Mouse (Mus musculus) urinary bladder, postnatal 4 days (tissue): Measurements from ENCODE around the gene Thsd4.
"Not testable (repeated sequence)": the region's sequence is repeated elsewhere in the genome, so short reads cannot be mapped to it uniquely, and the experiment has no call there.

Experiments
- DNase-seq, 2 experiments: peaks; one replicate each; pipeline ENCODE4 v3.0.0; 2021 to 2022; ENCODE audit warnings: low spot score in 2 of 2

Gene Thsd4

DNA sequence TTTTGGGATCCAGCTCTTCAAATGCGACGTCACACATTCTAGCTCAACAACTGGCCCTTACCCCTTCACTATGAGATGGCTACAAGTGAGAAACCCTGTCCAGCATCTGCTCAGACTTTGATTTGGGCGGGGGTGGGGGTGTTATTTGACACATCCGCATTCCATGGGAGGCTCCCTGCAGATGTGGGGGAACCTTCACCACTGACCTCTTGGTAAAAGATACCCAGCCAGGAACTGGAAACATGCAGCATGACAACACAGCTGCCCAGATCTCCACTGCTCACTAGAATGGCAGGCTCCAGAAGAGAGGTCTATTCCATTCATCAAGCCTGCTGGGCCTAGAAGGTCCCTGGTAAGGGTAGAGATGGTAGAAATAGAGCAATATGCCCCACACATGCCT is 213.7 kb downstream of the Thsd4 start:
- DNase-seq, result no peak

DNA sequence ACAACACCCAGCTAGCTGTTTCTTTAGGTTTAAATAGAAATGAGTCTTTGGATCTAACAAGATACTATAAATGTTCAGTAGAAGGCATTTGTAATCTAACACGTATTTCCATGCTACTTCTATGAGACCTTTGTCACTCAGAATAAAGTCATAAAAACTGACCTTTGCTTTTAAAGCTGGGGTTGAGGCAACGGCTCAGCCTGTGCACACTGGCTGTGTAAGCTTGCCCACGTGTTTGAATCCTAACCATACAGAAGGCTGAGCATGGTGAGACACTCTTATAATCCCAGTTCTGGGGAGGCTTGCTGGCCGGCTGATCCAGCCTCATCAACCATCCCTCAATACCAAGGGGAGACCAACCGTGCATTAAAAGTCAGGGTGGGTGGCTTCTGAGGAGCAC is 214.4 kb downstream of the Thsd4 start:
- DNase-seq, result no peak

DNA sequence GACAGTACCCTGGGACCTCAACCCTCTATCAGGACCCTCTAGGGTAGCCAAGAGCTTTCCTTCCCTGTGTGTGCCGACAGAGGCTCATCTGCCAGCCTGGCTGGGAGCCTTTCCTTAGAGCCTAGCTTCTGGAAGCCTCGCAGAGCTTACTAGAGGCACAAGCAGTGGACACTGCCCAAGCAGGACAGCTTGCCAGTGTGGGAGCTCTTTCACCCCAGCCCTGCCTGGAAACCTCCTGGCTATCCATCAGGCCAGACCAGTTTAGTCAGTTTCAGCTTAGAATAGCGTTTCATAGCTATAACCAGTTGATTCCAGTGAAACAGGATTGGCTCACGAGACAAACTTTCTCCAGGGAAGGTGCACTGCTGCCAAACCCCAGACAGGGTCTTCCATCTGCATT is 215.6 kb downstream of the Thsd4 start:
- DNase-seq, result no peak

DNA sequence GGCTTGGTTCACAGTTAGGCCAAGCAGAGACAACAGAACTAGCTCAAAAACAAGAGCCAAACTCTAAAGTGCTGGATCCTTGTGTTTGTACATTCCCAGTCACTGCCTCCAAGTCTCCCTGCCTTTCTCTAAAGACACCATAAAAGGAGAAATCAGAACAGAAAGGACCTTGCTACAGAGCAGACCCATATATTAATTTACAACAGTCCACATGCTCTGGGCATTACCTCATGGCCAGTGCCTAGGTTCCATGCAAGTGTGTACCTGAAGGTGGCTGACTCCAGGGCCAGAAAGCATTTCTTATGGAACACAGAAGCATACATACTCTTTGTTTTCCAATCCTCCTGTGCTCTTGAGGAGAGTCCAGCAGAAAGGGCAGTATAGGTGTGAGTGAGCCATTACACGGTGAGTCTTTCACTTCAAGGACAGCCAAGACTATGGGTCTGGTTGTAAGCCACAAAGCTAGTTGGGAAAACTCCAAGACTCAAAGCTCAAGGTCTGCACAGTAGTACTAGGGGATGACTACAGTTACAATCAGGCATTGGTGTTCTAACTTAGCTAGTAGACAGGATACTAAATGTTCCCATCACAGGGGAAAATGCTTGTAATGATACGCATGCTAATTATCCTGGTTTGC is 216.5 kb downstream of the Thsd4 start:
- no peak for DNase-seq

DNA sequence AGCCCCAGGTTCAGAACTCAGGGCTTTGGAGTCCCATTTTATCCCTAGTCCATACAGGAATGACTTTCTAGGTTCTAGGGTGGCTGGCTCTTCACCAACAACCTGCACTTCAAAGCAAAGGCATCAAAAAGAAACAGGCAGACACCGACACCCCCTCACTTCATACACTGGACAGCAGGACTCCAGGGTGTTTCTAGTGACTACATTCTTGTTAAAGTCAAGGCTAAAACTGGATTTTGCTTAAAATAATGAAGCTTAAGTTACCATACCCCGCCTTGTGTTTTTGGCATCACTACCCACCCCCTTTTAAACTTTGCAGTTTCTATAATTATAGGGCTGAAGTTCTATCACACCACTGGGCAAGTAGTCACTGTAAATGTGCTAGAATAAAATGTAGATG is 225.6 kb downstream of the Thsd4 start:
- DNase-seq, result no peak

DNA sequence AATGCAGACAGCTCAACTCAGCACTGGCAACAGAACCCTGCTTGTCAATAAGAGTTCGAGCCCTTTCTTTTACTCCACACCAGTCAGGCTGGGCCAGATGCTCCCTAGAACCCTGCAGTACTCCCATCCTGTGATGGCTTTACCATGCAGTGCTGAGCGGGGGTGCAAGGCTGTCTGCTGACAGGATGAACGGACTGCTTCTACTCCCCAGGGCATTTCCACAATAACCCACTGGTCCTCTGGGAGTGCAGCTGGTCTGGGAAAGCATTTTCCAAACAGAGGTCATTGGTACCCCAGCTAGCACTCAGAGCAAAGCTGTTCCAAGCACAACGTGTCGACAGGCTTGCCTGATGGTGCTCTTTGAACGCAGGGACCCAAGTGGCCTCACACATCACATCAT is 226.6 kb downstream of the Thsd4 start:
- no peak for DNase-seq

DNA sequence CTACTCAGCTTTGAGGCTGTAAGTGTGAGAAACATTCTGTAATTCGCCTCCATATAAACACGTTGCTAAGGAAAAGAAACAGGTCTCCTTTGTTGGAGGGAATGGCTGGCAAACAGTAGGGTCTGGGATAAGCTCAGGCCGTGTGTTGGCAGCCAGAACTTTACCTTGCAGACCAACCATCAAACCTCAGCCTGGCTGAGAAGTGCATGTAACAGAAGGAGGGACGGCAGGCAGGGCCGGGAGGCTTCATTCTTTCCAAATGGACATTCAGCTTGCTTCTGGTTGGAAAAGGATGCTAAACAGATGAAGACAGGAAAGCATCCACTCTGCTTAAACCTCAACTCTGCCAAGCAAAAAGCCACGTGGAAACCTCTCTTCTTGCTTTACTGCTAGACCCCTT is 228.7 kb downstream of the Thsd4 start:
- DNase-seq, result no peak

DNA sequence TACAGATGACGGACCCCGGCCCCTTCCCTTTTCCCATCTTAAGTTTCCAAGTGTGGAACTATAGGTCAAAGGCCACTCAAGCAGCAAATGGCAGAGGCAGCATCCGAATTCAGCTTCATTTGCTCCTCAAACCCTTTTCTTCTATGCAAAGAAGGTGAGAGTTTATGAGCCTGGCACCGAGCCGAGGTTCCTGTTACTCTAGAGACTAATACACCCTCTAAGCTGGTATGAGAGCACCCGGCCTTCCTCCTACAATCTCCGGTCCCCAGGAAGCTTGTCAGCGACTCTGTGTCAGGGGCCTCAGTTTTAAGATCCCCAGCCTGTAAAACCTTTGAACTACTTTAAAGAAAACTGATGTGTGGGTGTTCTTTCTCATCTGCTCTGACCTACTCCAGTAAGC is 231.1 kb downstream of the Thsd4 start:
- no peak for DNase-seq

DNA sequence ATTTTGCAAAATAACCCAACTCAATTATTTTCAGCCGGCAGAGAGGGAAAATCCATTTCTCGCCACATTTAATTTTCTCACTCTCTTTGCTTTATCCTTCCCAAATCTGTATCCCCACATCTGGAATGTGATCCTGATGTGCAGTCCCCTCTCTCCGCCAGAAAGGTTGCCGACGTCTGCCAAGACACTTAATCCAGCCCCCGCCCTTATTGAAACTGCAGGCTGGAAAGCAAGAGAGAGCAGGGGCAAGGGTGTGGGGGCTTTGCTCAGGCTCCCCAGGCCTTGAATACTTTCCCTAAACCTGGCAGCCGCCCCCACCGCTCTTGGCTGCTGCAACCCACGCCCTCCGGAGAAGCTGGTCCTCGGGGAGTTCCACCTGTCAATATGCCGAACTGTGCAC is 233.1 kb downstream of the Thsd4 start:
- DNase-seq, result no peak

DNA sequence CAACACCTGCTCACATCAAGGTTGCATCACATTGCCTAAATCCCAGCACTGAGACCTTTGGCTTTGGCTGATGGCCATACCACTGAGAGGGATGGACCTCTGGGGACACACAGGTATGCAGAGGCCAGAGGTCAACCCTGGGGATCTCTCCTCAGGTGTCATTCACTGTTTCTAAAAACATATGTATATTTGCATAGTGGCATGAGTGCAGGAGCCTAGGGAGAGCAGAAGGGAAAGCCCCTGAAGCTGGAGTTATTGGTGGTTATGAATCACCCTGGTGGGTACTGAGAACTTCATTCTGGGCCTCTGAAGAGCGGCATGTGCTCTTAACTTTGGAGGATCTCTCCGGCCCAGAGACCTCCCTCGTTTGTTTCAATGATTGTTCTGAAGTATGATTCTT is 235.5 kb downstream of the Thsd4 start:
- no peak for DNase-seq

DNA sequence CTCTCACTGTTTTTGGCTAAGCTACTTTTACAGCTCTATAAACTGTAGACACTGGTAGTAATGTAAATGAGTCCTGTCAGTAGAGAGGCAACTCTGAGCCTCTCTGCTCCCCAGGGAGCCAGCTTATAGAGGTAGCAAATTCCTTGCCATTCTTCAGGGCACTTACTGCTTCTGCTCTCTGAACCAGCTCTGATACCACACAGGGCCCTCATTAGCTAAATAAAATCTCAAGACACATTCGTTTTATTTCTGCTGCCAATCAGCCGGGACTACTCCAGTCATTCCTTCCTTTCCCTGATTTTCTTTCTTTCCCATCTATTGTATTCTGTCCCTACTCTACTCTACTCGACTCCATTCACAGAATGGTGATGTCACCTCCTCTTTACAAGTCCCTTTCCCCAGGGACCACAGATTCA is 236.8 kb downstream of the Thsd4 start:
- DNase-seq, result no peak

DNA sequence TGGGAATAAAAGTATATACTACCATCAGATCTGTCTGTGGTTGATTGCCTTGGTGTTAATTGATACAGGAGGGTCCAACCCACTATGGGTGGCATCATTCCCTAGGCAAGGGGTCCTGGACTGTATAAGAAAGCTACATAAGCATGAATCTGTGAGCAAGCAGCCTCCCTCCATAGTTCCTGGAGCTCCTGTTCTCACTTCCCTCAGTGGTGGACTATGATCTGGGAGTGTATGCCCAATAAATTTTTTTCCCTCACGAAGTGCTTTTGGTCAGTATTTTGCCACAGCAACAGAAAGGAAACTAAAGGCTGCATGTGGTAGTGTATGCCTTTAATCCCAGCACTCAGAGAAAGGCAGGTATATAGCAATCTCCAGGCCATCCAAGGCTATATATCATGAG is 237.5 kb downstream of the Thsd4 start:
- DNase-seq, result no peak

DNA sequence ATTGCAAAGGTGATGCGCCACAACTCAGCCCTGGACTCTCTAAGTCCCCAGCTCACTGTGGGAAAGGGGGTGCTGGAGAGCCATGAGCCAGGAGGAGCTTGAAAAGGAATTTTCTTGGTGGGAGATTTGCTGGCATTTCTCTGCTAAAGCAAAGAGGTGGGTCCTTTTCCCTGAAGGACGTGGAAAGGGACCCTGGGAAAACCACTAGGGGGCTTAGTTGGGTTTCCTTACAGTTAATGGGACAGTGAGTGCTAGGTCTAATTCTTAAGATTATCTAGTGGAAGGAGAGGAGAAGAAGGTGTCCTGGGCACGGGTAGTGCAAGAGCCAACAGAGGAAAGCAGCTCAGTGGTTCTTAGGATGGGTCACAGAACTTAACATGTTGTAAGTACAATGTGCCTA is 238.3 kb downstream of the Thsd4 start:
- no peak for DNase-seq

DNA sequence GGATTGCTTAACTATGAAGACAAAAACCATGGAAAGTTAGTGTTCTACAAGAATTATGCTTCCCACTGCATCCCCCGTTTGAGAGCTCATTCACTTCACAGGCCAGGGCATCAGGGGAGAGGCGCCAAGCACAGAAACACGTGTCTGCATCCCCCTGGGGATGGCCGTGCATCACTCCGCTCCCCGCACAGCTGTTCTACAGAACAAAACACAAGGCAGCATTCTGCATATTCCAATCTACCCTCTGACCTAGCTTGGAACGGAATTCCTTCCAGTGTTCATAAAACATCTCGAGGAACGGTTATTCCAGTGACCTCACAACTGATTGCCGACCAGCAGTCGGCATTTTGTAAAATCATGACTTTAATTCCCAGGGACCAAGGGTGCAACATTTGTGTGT is 240.6 kb downstream of the Thsd4 start:
- peak in 1 of 2 experiments; percentile 51 for DNase-seq

DNA sequence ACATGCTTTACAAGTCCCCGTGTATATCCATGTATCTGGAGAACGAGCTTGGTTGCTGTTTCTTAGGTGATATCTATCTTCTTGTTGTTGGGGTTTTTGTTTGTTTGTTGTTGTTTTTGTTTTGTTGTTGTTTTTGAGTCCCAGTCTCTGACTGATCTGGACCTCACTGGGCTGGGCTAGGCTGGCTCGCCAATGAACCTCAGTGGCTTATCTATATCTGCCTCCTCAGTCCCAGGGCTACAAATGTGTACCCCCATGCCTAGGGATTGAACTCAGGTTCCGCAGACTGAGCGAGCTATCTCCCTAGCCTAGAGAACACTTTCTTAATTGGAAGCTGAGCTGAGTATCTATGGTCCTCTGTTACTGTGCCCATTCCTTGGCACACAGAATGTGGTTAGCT is 241.1 kb downstream of the Thsd4 start:
- no peak for DNase-seq

DNA sequence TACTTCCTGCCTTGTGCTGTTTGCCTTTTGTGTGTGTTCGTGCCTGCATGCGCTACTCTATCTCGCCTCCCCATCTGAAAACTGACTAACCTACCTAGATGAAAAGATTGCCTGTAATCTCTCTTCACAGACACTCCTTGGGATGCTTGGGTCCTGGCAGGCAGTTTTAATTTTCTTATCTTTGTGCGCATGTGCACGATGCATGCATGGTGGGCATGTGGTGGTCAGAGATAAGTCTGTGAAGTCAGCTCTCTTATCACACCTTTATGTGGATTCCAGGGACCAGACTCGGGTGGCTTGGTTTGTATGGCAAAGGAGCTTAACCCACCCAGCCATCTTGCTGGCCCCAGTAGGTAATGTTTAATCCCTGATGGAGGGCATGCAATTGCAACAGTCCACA is 242.3 kb downstream of the Thsd4 start:
- no peak for DNase-seq

DNA sequence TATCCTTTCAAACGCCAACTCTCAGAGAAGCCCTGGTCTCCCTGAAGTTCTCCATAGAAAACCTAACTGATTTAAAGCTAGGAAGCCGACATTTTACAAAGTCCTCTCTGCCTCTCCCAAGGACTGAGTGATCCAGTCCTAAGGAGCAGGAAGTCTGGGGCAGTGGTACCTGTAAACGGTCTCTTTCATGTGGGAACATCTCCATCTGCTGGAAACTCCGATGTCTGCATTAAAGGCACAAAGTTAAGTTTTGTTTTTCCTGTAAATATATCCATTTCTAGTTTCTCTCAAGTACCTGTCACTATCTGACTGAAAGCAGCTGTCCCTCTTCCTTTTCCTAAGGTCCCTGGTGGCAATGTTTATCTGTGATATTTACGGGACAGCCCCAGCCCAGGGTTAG is 245.5 kb downstream of the Thsd4 start:
- DNase-seq, result no peak

DNA sequence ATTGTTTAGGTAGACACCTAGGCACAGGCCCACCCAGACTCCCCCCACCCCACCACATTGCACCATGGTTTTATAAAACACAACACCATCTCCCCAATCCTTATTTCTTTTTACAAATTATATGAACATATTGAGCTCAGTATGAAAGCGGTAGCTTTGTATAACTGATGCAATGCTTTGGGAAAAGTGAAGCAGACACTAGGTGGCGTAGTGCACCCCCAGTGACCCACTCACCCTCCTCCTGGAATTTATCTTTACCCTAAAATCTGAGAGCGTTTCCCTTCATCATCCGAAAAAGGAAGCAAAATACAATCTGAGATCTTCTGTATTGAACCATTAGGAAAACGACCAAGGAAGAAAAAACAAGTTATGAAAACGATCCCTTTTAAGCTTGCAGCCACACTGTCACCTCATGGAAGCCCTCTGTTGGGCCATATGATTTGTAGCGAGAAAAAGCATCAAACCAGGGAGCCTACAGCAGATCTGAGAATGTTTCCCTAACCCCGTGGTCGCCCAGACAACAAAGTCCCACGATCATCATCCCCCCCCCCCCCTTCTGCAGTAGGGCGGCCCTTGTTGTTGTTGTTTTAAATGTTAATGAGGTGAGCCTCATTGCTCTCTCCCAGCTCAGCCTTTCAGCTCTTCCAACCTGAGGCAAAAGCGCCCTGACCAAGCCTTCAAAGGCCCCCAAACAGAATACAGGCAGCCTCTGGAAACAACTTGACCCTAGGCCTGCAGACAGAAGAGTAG is 246.3 kb downstream of the Thsd4 start:
- no peak for DNase-seq

DNA sequence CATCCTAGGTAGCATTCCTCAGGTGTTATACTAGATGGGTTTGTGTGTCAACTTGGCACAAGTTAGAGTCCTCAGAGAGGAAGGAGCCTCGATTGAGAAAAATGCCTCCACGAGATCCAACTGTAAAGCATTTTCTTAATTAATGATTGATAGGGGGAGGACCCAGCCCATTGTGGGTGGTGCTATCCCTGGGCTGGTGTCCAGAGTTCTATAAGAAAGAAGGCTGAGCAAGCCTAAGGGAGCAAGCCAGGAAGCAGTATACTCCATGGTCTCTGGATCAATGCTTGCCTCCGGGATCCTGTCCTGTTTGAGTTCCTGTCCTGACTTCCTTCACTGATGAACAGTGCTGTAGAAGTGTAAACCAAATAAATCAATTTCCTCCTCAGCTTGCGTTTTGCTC is 247.3 kb downstream of the Thsd4 start:
- DNase-seq, result no peak

DNA sequence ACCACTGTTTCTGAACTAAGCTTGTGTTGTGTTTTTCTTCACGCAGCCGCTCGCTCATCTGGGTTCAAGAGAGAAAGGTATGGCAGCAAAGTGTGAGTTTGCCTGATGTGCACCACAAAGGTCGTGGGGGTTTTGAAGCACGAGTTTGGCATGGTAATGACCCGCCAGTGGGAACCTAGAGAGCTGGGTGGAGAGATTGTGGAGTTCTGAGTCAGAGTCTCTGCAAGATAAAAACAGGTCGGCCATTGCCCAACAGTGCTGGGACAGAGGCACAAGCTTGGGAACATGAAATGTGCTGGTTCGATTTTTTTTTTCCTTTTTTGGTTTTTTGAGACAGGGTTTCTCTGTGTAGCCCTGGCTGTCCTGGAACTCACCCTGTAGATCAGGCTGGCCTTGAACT is 249.5 kb downstream of the Thsd4 start:
- not testable (repeated sequence) for DNase-seq

DNA sequence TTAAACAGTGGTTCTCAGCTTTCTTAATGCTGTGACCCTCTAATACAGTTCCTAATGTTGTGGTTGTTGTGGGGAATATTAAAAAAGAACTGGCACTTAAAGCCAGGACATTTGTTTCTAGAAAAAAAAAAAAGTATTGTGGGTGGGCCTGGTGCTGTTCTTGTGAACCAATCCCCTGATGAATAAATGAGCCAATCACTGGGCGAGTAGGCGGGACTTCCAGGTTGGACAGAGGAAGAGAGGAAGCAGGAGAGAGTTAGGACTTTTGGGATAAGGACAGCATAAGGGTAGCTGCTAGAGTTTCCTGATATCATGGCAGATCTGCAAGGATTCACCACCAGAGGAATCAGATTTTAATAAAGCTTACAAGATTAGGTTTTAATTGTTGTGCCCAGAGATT is 249.9 kb downstream of the Thsd4 start:
- no peak for DNase-seq

DNA sequence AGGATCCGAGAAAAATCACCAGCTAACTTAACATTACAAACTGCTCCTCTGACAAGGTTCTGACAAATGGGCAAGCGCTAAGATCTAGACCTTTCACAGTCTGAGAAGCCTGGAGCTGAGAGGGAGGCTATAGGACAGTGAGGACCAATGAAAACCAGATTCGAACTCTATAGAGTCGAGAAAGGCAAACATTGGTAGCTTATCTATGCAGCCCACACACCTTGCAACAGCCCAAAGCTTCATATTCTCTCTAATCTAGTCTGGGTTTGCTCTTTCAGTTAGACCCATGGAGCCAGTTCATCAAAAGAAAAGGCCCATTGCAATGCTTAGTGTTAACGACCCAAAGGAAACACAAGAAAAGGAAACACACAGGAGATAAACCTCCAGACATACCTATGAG is 252.0 kb downstream of the Thsd4 start:
- DNase-seq, result no peak

DNA sequence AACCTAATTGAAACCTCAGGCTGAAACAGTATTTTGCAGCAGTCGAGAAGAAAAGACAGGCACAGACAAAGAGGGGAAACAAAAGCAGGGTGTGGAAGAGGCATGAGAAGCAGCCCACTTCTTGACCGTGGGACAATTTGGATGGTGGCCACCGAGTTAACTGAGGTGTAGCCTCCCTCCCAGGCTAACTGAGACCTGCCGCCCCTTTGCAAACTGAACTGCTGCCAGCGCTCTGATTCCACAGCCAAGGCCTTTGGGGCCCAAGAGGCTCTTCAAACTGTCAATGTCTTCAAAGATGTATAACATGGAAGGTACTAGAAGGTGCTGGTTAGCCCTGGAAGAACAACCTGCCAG is 254.6 kb downstream of the Thsd4 start:
- no peak for DNase-seq
